Mouse (Mus musculus): ENCODE results near the gene Emc4.

Emc4 gene

DNA sequence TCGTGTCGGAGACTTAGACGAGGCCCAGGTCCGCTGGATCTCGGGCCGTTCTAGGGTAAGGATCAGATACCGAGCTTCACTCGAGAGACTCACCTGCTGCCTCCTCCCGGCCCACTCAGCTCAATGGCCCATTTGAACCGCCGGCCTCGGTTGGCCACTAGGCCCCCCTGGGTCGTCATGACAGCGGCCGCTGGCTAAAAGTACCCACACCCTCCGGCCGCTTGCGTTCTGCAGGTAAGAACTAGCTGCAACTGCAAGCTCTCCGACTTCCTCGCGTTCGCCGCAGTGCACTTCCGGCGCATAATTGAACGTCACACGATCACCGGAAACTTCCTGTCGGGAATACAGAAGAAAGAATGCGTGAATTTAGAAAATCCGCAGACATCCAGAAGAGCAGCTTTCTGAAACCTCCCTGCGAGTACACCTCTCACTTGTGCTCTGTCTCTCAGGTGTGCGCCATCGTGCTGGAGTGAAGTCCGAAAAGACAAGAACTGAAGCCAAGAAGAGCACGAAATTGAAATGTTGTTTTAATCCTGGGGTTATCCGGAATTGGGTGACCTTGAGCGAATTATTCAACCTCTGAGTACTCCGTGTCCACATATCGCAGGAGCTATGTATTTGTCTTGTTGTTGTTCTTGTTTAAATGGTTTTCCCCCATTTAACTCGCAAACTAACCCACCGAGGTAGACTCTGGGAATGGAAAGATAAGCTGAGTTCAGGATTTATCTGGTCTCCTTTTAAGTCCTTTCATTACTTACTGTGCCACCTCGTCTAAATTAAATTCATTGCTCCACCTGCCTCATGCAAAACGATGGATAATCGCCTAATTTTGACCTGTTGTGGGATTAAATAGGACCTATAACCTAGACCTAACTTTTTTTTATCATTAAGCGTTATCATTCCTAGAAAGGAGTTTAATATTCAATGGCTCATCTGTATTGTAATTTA is at the start of gene Emc4:
Gene Emc4 (minus strand): TSS at position 302 of the 948 bp plus-strand sequence.
- DNase-seq: peak; percentile 91

DNA sequence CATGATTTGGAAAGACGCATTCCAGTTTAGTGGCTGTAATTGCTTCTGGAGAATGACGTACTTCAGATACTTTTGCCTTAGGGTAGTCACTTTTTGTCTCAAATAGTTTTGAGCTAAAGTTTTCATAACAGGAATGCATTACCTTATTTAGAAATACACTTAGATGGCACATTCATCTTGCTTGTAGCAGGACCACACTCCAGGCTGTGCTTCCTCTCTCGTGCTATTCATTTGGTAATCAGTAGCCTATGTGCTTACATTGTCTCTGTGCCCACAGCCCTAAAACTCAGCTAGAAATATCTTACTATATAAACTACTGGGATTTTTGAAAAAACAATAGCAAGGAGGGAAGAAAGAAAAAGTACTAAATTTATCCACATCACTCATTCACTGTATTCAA is 39.2 kb upstream of the Emc4 start:
- DNase-seq: no peak

DNA sequence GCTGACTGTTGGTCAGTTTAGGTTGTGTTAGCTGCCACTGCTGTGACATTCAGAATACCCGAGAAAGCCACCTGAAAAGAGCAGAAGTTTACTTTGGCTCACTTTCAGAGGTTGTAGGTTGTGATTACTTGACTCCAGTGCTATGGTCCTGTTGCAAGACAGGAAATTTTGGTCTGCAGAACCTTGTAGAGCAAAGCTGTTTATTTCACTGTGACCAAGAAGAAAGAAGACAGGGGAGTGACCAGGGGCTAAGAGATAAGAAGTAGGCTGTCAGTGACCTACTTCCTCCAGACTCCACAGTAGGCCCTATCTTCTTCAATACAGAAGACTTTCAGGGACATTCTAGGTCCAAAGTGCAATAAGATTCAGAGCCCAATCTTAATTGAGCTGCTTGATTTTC is 28.8 kb upstream of the Emc4 start:
- DNase-seq: no peak

DNA sequence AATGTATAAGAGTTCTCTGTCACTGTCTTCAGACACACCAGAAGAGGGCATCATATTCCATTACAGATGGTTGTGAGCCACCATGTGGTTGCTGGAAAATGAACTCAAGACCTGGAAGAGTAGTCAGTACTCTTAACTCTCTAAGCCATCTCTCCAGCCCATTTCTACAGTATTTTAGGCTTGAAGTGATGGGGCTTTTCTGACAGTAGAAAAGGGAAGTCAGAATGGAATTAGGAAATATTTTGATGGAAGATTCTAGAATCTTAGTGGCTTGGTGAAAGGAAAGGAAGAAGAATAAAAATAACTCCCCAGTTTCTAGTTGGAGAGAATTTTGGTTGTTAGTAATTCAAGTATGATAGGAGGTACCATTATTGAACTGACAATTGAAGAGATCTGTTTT is 26.1 kb upstream of the Emc4 start:
- DNase-seq: no peak

DNA sequence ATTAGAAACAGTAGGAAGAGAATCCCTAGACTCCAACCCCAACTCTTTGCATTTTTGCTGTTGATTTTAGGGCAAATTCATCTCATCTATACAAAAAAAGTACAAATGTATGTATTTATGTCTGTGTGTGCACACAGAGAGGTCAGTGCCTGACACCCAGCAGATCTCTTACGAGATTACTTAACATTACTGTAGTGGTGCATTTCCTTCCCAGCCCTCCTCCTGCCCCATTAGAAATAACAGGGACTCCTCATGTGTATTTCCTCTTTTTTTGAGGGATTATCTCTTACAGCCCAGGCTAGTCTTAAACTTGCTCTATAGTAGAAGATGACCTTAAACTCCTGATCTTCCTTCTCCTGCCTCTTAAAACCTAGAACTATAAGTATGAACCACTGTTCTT is 24.9 kb upstream of the Emc4 start:
- no peak for DNase-seq

DNA sequence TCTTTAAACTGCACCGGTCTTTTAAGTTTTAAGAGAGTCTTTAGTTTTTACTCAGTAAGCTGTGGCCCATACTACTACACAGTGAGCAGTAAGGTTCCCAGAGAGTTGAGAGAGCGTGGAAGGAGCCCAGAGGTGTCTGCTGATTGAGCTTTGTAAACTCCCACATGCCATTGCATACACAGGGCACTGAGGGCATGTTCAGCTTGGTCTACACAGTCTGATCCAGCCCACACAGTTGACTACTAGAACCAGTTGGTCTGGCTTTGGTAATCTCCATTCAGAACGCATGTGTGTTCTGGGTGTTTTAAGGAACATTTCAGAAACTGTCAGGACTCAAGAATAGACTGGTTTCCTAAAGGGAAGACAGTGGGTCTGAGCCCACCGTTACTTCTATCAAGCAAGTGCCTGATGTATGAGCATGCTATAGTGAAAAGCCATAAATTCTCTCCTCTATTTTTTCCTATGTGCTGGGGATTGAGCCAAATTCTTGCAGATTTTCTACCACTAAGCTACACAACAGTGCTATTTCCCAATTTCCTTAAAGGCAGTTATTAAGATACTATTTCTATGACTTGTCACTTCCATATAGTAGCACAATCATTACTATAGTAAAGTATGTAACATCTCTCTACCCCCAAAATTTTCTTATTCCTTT is 23.6 kb upstream of the Emc4 start:
- no peak for DNase-seq

DNA sequence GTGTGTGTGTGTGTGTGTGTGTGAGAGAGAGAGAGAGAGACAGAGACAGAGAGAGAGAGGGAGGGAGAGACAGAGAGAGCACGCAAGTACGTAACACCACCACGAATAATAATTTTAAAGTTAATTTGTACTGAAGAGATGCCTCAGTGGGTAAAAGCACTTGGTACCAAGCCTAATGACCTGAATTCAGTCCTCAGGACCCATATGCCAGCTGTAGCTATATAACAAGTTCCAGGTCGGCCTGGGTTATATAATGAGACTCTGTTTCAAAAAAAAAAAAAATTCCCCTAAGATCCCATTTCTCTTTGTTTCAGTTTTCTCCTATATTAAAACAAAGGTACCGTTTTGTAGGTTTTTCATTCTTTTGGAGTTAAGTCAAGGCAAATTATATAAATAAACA is 23.0 kb upstream of the Emc4 start:
- DNase-seq: peak; percentile 14

DNA sequence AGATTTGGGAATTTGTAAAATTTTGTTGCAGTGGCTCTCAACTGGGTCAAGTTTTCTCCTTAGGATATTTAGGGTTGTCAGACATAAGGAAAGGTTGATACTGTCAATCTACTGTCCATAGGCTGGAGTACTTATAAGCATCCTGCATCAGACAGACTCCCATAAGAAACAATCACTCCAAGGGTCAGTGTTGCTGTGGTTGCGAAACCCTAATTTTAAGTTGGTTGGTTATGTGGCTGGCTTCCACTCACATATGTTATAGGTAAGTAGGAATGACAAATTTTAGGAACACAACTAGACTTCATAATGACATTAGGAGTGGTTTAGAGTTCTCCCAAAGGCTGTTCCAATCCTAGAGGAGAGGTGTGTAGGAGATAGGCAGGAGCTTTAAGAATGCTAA is 13.4 kb upstream of the Emc4 start:
- no peak for DNase-seq

DNA sequence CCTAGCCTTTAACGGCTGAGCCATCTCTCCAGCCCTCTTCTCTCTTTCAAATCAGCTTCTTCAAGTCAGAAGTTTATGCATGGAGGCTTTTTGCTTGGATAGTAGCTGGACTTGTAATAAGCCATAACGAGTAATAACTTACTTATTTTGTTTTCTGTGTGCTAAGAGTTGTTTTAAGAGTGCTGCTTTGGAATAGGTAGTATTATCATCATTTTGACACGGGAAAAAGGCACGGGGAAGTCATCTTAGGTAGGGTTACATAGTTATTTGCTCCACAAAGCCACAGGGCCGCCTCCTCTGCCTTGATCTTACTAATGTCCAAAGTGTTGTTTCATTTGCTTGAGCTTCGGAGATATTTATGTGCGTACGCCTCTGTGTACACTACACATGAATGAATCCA is 12.3 kb upstream of the Emc4 start:
- DNase-seq: no peak

DNA sequence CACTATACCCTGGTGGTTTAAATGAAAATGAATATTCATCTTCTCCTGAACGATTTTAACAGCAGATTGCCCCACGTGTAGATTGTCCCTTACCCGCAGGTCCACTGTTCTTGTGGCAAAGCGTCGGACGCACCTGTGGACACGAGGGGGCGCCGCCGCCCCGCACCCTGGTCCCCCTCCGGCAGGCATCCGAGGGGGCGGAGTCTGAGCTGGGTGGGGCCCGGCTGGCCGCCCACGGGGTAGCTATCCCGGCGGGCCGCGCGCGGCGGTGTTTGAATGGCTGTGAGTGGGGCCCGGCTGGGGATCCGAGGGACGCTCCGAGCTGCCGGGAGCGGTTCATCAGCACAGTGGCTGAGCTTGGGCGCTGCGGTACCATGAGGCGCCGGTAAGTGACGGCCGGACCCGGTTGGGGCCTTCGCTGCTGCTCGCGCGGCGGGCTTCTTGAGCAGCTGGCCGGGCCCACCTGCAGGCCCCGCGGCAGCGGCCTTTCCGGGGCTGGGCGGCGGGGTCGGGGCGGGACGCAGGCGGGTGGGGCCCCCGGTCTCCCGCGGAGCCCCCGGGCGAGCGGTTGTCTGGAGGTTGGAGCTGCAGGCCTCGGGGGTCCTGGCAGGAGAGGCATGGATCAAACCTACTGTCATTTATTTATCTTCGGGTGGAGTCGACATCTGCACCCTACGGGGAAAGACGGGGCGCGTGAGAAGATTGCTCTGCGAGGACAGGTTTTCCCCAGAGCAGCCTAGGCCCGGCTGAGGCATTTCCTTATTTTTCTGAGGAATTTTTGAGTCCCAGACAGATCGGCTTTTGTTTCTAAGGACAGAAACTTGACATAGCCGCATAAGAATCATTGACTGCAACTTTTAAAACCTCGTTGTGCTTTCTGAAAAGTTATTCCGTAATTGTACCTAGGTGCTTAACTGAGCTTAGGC is 11.4 kb upstream of the Emc4 start, which contains the start of gene Katnbl1:
Gene Katnbl1 (plus strand): TSS at position 239 of the 926 bp plus-strand sequence.
- DNase-seq: peak; percentile 92

DNA sequence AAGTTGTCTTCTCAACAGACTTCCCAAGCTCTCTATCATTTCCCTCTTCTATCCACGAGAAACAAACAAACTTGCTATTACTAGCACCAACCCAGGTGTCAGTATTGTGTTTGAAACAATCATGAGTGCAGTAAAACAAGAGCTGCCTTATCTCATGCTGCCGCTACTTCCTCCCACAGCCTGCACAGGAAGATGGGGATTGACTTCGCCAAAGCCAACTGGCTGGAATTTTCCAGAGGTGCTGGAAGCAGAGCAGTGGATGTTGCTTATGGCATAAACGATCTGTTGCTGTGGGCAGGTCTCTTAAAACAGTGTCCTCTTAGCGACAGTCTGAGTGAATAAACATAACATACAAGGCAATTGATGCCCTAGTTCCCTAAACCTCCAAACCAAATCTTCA is 6.8 kb upstream of the Emc4 start:
- DNase-seq: no peak

DNA sequence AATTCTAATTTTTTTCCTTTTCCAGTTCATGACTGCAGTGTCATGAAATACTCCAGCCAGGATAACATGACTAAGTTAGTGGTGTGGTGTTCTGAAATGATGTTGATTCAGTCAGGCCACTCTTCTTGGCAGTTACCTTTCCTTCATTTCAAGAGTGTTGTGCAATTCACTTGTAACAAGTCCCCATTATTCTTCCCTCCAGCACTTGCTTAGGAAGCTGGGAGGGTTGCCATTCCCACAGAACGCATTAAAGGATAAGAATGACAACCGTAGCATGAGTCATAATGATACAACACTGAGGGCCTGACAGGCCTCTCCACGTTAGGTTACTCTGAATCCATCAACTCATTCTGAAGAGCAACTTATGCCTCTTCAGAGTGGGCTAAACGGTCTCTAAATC is 5.3 kb upstream of the Emc4 start:
- no peak for DNase-seq

DNA sequence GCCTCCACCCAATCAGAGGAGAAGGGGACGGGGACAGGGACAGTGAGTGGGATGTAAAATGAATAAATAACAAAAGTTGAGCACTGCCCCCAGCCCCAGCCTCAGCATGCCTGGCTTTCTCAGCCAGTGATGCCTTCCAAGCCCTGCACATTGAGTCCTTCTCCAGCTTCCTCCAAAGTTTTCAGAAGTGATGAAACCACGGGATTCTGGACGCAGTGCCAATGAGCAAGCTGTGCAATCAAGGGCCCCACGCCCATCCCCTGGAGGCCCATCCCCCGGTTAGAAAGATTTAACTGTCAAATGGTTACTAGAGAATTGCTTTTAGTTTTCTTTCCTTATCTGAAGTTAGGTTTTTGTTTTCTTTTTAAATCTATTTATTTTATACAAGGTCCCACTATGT is 2.1 kb upstream of the Emc4 start:
- no peak for DNase-seq

DNA sequence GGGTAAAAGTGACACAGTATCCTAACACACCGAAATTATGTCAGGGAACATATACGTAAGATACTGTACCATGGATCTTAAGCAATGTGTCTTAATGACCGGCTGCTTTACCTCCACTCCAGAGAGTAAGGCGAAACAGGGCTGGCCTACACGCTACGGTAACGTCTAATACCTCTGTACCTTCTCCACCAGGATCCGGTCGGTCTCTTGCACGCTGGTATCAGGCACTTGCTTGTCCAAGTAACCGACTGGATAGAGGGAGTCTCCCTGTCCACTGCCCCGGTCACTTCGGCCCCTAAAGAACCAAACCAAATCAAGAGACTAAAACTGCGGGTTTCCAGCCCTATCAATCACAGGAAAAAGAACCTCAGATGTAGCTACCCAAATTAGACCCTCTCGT is 605 bp downstream of the Emc4 start:
- DNase-seq: peak; percentile 19

DNA sequence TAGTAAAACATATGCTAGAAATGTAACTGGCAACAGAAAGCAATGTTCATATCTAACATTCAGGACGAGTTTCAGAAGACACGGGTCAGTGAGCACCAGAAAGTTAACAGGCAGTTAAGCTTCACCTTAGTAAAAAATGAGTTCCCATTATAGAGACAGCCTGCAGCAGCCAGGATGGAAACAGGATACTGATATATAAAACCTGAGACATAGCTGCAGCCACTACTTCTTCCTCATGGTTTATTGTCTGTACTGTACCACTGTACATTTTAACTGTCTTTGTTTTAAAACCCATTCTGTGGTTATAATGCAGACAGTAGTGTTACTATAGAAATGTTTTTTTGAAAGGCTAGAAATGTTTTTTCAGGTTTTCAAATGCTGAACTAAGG is 7.1 kb downstream of the Emc4 start:
- no peak for DNase-seq

DNA sequence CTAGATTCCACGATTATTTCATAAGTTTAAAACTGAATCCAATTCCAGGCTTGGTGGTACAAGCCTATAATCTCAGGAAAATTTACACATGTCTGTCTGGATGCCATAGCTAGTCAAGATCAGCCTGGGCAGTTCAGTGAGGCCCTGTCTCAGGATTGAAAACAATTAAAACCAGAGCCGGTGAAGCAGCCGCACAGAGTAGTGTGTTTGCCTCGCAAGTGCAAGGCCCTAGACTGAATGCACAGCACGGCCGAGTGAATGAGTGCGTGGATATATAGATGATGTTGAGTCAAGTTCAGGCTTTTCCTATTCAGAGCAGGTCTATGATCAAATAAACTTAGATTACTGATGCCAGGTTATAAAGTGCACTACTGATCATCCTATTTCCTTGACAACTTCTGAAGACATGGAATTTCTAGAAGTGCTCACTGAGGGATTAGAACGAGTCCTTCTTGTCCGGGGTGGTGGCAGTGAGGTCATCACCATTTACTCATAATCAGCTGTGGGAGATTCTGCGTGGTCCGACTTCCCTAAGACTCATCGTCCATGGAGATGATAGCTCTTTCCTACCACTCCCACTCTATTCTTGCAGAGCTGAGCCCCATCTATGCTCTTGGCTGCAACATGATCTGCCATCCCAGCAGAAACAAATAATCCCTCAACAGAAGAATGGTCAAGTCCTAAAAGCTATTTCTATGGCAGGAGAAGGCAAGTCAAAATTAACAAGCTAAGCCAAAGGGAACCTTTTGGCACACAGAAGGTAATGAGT is 7.6 kb downstream of the Emc4 start:
- no peak for DNase-seq

DNA sequence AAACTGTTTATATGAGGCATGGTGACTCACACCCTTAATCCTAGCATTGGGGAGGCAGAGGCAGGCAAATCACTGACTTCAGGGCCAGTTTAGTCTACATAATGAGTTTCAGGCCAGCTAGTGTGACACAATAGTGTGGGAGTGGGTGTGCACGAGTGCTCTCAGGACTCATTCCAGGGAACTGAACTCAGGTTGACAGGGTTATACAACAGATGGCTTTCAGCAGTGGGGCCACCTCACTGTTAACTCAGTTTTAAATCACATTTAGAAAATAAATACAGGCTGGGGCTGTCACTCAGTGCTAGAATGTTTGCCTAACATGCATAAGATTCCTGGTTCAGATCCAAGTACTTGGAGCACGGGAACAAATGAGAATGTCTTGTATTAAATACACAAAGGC is 8.2 kb downstream of the Emc4 start:
- DNase-seq: no peak

DNA sequence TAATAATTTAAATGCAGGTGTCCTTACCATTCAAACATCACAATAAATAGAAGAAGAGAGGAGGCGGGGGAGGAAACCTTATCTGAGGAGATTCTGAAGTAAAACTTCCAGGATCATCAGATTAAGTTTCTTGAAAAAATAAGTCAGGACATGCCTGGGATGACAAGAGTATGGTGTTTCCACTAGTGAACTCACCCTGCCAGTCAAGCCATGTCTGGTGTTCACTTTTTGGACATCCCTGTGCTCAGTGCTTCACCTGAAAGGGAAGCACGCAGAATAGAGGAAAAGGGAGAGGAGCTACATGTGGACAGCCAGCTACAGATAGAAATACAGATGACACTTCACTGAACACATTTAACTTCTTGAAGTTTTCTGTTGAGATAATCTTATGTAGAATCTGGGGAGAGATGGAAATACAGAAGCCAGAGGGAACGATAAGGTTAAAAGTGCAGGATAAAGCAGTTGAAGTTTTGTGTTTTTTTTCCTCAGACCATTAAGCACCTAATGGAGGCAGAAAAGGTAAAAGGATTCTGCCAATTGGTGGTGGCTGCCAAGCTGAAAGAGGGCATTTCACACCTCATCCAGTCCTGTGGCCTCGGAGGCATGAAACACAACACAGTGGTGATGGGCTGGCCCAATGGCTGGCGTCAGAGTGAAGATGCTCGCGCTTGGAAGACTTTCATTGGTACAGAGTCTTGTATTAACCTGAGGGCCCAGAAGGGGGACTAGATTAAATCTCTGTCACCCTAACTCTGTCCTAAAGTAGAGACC is 14.0 kb downstream of the Emc4 start:
- no peak for DNase-seq

DNA sequence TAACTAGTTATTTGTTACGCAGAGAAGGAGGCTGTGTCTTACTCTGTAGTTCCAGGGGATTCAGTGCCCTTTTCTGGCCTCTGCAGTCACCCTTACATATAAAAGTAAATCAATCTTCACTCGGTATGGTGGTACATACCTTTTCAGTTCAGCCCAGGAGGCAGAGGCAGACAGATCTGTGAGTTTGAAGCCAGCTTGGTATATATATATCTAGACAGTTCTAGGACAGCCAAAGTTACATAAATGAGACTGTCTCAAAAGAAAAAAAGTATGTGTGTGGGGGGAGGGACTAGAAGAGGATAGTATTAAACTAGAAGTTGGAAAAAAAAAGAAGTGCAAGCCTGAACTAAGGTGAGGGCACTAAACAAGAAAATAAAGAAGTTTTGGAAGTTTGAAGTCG is 19.6 kb downstream of the Emc4 start:
- no peak for DNase-seq

DNA sequence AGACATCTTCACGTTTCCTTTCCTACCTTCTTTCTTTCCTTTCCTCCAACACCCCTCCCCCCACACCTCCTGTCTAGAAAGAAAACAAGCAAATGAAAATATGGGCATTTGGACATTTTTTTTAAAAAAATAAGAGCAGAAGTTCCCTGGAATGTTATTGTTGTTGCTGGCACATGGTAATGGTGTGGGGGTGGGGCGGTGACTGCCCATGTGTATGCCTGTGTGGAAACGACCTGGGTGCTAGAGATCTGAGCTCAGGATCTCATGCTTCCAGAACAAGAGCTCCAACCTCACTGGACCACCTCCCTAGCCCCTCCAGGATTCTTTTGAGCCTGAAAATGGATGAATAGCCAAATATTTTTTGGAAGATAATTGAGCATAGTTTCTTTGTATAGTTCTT is 26.7 kb downstream of the Emc4 start:
- no peak for DNase-seq

DNA sequence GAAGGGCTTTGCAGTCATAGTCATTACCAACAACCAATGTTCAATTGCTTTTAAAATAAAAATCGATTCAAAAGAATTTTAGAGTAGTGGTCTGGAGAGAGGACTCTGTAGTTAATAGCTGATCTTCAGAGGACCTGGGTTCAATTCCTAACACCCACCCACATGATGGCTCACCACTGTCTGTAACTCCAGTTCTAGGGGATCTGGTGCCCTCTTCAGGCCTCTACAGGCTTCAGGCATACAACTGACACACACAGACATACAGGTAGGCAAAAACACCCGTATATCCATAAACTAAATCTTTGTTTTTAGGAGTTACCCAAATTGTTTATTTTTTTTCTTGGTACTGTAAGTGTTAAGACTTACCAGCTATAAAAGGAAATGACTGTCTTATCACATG is 28.1 kb downstream of the Emc4 start:
- no peak for DNase-seq

DNA sequence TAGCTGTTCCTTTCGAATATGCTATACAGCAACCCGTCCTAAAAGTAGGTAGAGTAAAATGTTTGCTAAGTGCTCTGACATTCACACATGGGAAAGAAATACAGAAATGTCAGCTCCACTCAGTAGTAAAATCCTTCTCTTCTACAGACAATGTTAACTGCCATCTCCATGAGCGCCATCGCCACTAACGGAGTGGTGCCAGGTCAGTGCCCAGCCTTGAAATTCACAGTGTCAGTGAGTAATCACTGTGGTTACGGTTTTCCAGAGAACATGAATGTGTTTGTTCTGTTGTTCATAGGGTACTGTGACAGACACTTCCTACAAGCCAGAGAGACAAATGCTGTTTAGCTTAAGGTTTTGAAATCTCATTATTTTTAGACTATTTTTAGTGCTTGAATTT is 30.6 kb downstream of the Emc4 start:
- no peak for DNase-seq
